Mouse (Mus musculus) olfactory bulb, adult 2 months (tissue): ENCODE measurements around the gene 4931409K22Rik.
A peak's percentile ranks its signal among the peaks of the same experiment; 100 is the strongest.

Source experiments
- CTCF ChIP-seq: fragments of 200-500 bp; IDR thresholded peaks from 2 replicates; pipeline ENCODE4 v1.5.1; 2012; ENCODE audit warnings: low read depth, mild to moderate bottlenecking, low read length, moderate library complexity; ENCODE audit not compliant: insufficient read depth
- POLR2A ChIP-seq: fragments of 200-500 bp; IDR thresholded peaks from 2 replicates; pipeline ENCODE4 v1.6.1; 2012; ENCODE audit warnings: mild to moderate bottlenecking, low read depth, low read length, moderate library complexity; ENCODE audit not compliant: insufficient read depth

DNA sequence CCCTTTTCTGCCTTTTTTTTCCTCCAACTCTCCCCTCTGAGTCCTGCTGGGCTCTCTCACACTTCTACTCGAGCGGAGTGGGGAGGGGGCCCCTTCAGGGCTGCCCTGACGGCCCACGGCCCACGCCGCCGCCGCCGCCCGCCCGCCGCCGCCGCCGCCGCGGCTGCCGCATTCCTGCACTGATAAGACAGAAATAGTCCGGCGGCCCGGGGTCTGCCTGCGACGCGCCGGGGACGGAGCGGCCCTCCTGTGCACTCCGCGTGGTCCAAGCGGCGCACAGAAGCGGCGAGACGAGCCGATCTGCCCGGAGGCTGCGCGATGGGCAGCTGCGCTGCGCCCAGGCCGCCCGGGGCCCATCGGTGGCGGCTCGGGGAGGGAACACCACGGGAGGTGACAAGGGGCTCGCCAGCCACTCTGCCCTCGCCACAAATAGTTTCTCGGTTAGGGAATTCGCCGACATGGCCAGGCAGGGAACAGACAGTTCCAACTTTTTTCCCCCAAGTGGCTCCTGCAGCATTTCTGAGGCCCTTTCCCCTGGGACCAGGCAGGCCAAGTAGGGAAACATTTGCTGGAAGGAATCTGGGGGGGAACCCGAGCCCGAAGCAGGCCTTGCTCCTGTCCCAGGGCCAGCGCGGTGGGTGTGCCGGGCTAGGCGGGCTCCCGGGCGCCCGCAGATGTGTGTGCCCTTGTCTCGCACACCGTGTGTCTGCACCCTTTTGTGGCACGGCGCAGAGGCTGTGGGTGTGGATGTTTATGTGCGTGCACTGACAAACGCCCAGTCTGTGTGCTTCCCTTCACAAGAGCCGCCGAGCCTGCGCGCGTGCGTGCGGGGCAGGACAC, 45.5 kb upstream of the 4931409K22Rik start:
- TF ChIP-seq CTCF (0 out of 2 replicates have a peak, but pooled peaks have one; percentile 0), POLR2A (no peak)
